Mouse (Mus musculus): Measurements from ENCODE around the gene Lrrc8d.

DNA sequence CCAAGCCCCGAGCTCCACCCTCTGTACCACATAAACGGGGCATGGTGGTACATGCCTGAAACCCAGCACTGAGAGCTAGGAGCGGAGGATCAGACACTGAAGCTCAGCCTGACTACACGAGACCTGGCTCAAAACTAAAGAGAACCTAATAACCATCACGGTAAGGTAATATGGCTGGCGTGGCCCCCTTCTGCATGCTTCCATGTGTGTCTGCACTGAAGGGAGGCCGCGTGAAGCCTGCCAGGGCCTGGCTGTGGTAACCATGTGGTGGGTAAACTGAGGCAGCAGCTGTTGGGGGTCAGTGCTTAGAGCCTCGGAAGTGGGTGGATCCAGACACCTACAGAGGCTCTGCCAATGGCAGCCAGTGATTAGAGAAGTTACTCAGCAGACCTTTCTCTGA, 153.5 kb downstream of the Lrrc8d start:
- no peak for TF ChIP-seq CTCF (IDR thresholded peaks at IDR 0.05; ENCODE audit: low read depth)
- no peak for TF ChIP-seq EP300 (IDR thresholded peaks at IDR 0.05; ENCODE audit: low read depth)

Measured in liver, postnatal 0 days (tissue).